Mouse (Mus musculus): ENCODE results near the gene Nrd1. TPM values are rescaled to one million over a fixed set of nuclear protein-coding genes. Genes with fewer than 3 reads are reported as not detected.

Nrd1 gene
- polyA plus RNA-seq, 1 experiment from 2014 or later: 77.0 TPM

DNA sequence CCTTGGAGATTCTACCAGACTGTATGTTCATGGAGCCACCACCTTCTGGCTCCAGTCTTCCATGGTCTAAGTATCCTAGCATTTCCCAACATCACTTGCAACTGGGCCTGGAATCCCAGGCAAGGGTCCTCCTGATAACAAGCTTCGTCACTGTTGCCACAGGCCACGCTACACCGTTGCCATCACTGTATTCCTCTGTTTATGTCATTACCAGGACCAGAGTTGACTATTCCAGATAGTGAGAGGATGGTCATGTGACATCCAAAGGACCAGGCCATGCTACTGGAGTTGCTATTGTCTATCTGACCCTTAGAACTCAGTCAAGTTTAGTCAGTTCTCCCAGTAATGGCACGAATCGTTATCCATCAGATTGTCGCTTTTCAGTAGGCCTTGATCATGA is 9.9 kb upstream of the Nrd1 start:
- Histone ChIP-seq H3K36me3 (no peaks in the 10 kb centered on the region), H3K27me3 (ENCODE audit: low read depth, poor library complexity, severe bottlenecking) (no peaks in the 10 kb centered on the region), H3K27ac (no peak overlapping the region), H3K9me3 (replicated peaks) (no peaks in the 10 kb centered on the region), H3K4me3 (no peak overlapping the region), H3K4me1 (no peaks in the 10 kb centered on the region)
- no peak for DNase-seq (ENCODE audit: low spot score)
- 90% methylated on average over 6 of the region's 6 CpGs for WGBS

DNA sequence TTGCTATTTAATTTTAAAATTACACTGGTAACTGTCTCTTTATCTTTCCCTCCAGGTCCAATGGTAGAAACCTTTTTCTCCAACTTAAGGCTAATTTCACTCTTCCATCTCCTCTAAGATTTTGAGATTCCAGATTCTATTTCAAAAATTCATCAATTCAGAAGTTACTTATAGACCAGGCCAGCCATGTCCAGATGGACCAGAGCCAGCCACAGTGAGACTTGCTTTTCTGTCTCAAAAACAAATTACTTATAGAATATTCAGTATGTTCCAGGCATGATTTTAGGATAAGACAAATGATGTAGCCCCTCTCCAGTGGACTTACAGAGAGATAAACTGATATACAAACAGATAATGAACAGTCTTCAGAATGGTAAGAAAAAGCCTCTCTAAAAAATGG is 8.6 kb upstream of the Nrd1 start:
- Histone ChIP-seq H3K27me3 (ENCODE audit: low read depth, poor library complexity, severe bottlenecking) (no peaks in the 10 kb centered on the region), H3K4me1 (no peaks in the 10 kb centered on the region), H3K4me3 (no peak overlapping the region), H3K27ac (no peak overlapping the region), H3K9me3 (replicated peaks) (no peaks in the 10 kb centered on the region), H3K36me3 (no peaks in the 10 kb centered on the region)
- DNase-seq (ENCODE audit: low spot score): no peak

DNA sequence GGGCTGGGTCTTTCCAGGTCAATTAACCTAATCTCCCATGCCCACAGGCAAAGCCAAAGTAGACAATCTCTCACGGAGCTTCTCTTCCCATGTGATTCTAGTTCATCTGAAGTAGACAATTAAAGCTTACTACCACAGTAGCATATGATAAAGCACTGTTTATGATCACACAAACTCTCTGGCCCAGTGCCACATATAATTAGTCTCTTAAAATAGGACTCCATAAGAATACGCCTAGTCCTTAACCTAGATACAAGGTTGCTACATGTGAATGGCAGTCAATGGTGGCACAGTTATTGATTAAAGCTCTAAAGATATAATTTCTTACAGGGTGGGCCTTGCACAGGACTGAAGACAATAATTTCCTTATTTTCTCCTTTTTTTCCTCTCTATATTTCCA is 7.5 kb upstream of the Nrd1 start:
- H3K27me3 ChIP-seq (ENCODE audit: low read depth, poor library complexity, severe bottlenecking): no peaks in the 10 kb centered on the region
- H3K4me3 ChIP-seq: no peak overlapping the region
- no peak overlapping the region for H3K27ac ChIP-seq
- no peaks in the 10 kb centered on the region for H3K36me3 ChIP-seq
- no peaks in the 10 kb centered on the region for H3K9me3 ChIP-seq (replicated peaks)
- DNase-seq (ENCODE audit: low spot score): no peak
- 76% methylated on average over 2 of the region's 2 CpGs for WGBS
- no peaks in the 10 kb centered on the region for H3K4me1 ChIP-seq

DNA sequence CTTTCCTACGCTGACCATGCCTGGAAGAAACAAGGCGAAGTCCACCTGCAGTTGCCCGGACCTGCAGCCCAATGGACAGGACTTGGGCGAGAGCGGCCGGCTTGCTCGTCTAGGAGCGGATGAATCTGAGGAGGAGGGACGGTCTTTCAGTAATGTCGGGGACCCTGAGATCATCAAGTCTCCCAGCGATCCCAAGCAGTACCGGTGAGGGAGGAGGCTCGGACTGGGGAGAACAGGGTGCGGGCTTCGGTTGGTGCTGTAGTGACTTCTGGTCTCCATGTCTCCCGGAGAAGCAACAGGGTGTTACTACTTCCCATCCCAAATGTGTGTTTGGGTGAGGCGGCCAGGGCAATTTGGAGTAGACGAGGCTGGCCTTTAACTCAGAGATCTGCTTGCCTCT is 506 bp downstream of the Nrd1 start:
- Histone ChIP-seq H3K4me3 (peak overlapping the region; percentile 89), H3K9me3 (replicated peaks) (no peaks in the 10 kb centered on the region), H3K4me1 (peaks cover 15% of the 10 kb centered on the region), H3K27me3 (ENCODE audit: low read depth, poor library complexity, severe bottlenecking) (no peaks in the 10 kb centered on the region), H3K36me3 (peaks cover 26% of the 10 kb centered on the region), H3K27ac (peak overlapping the region; percentile 91)
- 1% methylated on average over 18 of the region's 18 CpGs for WGBS
- DNase-seq (ENCODE audit: low spot score): no peak

DNA sequence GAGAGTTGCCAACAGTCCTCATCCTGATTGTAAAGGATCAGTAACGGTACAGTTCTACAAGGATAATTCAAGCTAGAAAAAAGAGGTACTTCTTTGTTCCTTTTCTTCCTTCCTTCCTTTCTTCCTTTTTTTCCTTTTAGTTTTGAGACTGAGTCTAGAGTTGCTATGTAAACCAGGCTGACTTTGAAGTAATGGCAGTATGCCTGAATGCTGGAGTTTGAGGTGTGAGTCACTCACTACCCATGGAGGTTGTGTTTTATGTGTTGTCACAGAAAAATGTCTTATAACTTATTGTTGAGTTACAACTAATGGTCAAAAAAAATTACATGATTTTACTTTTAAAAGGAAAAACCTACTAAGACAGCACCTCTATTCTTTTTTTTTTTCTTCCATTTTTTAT is 7.6 kb downstream of the Nrd1 start:
- no peak overlapping the region for H3K27ac ChIP-seq
- no peaks in the 10 kb centered on the region for H3K4me1 ChIP-seq
- H3K27me3 ChIP-seq (ENCODE audit: low read depth, poor library complexity, severe bottlenecking): no peaks in the 10 kb centered on the region
- no peaks in the 10 kb centered on the region for H3K9me3 ChIP-seq (replicated peaks)
- 93% methylated on average over 1 of the region's 1 CpGs for WGBS
- no peak overlapping the region for H3K4me3 ChIP-seq
- no peak for DNase-seq (ENCODE audit: low spot score)
- peaks cover 36% of the 10 kb centered on the region for H3K36me3 ChIP-seq

DNA sequence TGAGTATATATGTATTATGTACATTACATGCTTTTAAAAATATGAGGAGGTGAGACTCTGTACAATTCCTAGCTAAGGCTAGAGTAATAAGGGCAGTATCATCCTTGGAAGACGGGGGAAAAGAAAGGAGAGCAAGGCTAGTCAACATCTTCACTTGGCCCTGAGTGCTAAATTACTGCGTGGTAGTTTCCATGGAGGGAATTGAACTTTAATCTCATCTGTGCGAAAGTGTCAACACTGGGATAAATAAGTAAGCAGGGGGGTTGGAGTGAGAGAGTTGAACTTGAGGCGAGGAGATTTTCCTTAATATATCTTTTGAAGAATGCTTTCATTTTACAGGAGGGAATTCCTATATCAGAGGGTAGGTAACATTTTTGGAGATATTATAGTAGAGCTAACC is 13.6 kb downstream of the Nrd1 start:
- Histone ChIP-seq H3K4me3 (no peak overlapping the region), H3K36me3 (peaks cover 36% of the 10 kb centered on the region), H3K27me3 (ENCODE audit: low read depth, poor library complexity, severe bottlenecking) (no peaks in the 10 kb centered on the region), H3K4me1 (no peaks in the 10 kb centered on the region), H3K27ac (no peak overlapping the region), H3K9me3 (replicated peaks) (no peaks in the 10 kb centered on the region)
- WGBS: 88% methylated on average over 4 of the region's 4 CpGs
- no peak for DNase-seq (ENCODE audit: low spot score)

DNA sequence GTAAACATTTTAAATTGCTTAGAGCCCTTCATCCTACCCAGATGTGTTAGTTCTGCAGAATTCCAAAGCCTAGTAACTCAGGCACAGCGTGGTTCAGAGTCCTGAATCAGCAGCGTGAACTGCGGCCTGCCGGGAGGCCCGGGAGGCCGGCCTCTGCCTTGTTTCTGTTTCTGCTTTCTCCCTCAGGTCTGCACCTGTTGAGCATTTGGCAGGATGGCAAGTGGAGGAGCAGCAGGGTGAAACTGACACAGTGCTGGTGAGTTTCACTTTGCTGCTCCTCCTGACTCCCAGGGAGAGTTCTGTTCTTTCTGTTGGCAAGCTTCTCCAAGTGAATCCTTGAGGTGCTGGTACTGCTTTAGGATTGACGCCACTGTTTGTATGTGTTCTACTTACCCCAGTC is 17.0 kb downstream of the Nrd1 start:
- Histone ChIP-seq H3K4me3 (no peak overlapping the region), H3K27me3 (ENCODE audit: low read depth, poor library complexity, severe bottlenecking) (no peaks in the 10 kb centered on the region), H3K9me3 (replicated peaks) (no peaks in the 10 kb centered on the region), H3K27ac (no peak overlapping the region), H3K4me1 (no peaks in the 10 kb centered on the region), H3K36me3 (peaks cover 61% of the 10 kb centered on the region)
- no peak for DNase-seq (ENCODE audit: low spot score)
- 72% methylated on average over 7 of the region's 7 CpGs for WGBS

DNA sequence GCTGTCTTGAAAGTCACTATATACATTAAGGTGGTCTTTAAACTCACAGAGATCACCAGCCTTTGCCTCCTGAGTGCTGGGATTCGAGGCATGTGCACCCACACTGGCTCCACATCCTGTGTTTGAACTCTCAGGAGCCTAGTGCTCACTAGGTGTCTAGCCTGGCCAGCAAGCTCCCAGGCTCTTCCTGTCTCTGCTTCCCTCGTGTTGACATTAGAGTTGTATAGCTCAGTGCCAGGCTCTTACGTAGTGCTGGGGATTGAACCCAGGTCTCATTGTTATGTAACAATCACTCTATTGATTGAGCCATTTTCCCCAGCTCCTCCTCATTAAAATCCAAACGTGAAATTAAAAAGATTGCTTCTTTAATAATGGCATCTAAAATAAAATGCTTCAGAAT is 18.8 kb downstream of the Nrd1 start:
- no peak overlapping the region for H3K27ac ChIP-seq
- H3K36me3 ChIP-seq: peaks cover 59% of the 10 kb centered on the region
- H3K9me3 ChIP-seq (replicated peaks): no peaks in the 10 kb centered on the region
- no peak overlapping the region for H3K4me3 ChIP-seq
- no peak for DNase-seq (ENCODE audit: low spot score)
- 86% methylated on average over 4 of the region's 4 CpGs for WGBS
- H3K4me1 ChIP-seq: no peaks in the 10 kb centered on the region
- H3K27me3 ChIP-seq (ENCODE audit: low read depth, poor library complexity, severe bottlenecking): no peaks in the 10 kb centered on the region

DNA sequence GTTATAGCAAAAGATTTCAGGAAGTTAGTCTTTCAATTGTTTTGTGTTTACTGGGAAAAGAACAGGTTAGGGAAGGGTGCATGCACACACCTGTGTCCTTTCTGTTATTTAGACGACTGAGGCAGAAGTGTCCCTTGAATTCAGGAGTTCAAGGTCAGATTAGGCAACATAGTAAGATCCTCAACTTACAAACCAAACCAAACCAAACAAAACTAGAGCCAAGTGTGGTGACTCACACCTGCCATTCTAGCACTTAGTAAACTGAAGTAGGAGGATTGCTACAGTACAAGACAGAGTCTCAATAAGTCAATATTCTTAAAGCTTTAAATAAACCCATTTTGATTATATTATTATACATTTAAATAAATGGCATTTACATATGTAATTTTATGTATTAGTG is 21.5 kb downstream of the Nrd1 start:
- no peak overlapping the region for H3K4me3 ChIP-seq
- H3K36me3 ChIP-seq: peaks cover 75% of the 10 kb centered on the region
- H3K27me3 ChIP-seq (ENCODE audit: low read depth, poor library complexity, severe bottlenecking): no peaks in the 10 kb centered on the region
- 84% methylated on average over 1 of the region's 1 CpGs for WGBS
- H3K4me1 ChIP-seq: no peaks in the 10 kb centered on the region
- no peaks in the 10 kb centered on the region for H3K9me3 ChIP-seq (replicated peaks)
- no peak overlapping the region for H3K27ac ChIP-seq
- no peak for DNase-seq (ENCODE audit: low spot score)

DNA sequence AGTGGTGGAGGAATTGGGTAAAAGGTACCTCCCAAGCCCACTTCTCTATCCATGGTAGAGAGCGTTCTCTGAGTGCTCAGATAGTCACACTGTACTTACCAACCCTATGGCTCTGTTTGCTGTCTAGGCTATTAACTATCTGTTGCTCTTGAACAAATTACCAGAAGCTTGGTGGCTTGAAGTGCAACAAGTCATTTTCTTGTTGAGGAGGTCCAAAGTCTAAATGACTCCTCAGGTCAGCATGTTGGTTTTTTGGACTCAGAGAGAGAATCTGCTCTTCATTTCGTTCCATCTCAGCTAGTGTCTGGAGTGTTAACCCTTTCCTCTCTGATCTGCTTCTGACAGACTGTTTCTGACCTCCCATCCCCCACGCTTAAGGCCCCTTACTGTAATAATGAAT is 24.6 kb downstream of the Nrd1 start:
- peaks cover 75% of the 10 kb centered on the region for H3K36me3 ChIP-seq
- no peak for DNase-seq (ENCODE audit: low spot score)
- WGBS: 73% methylated on average over 3 of the region's 3 CpGs

DNA sequence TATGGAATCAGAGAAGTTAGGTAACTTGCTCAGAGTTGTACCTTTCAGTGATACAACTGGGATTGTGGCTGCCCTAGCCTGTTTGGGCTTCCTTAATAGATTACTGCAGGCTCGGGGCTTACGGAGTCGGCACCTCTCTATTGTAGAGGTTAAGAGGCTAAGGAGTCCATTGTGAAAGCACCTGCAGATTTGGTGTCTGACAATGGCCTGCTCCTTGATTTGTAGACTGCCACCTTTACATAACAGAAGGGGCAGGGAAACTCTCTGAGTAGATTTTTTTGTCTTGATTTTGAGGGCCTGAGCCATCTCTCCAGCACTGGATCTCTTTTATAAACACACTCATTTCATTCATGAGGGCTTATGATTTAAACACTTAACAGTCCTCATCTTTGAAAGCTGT is 26.1 kb downstream of the Nrd1 start:
- Histone ChIP-seq H3K4me1 (no peaks in the 10 kb centered on the region), H3K9me3 (replicated peaks) (no peaks in the 10 kb centered on the region), H3K27ac (no peak overlapping the region), H3K27me3 (ENCODE audit: low read depth, poor library complexity, severe bottlenecking) (no peaks in the 10 kb centered on the region), H3K36me3 (peaks cover 76% of the 10 kb centered on the region), H3K4me3 (no peak overlapping the region)
- 93% methylated on average over 3 of the region's 3 CpGs for WGBS
- no peak for DNase-seq (ENCODE audit: low spot score)

More for the DNA sequence above, 24.6 kb downstream of the Nrd1 start:
- Histone ChIP-seq H3K4me1 (no peaks in the 10 kb centered on the region), H3K27ac (no peak overlapping the region), H3K9me3 (replicated peaks) (no peaks in the 10 kb centered on the region), H3K27me3 (ENCODE audit: low read depth, poor library complexity, severe bottlenecking) (no peaks in the 10 kb centered on the region), H3K4me3 (no peak overlapping the region)

DNA sequence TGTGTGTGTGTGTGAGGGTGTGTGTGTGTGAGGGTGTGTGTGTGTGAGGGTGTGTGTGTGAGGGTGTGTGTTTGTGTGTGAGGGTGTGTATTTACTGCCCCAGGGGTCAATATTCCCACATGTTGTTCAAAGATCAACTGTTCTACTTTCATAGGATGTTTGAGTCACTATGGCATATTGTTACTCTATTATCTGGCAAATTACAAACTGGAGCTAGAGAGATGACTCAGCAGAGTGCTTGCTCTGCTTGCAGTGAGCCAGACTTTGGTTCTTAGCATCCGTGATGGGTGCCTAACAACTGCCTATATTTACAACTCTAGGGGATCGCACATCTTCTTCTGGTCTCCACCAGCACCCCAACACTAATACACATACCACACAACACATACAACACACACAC is 29.4 kb downstream of the Nrd1 start:
- Histone ChIP-seq H3K9me3 (replicated peaks) (no peaks in the 10 kb centered on the region), H3K4me3 (no peak overlapping the region)
- 91% methylated on average over 2 of the region's 2 CpGs for WGBS

DNA sequence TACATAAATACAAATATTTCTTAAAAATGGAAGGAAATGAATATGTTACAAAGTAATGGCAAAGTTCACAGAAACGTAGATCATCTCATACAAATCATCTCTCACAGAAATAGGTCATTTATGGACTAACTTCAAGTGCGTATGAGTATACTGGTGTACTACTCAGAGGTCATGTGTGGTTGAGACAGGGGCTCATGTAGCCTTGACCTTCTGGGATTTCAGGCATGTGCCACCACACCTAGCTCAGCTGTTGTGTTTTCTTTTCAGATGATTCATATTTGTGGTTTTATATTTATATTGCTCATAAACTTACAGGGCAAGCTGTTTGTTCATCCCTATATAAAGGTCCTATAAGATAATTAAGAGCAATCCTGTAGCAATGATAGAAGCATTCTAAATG is 29.8 kb downstream of the Nrd1 start:
- H3K27ac ChIP-seq: no peak overlapping the region
- no peak overlapping the region for H3K4me3 ChIP-seq
- no peaks in the 10 kb centered on the region for H3K27me3 ChIP-seq (ENCODE audit: low read depth, poor library complexity, severe bottlenecking)
- no peaks in the 10 kb centered on the region for H3K9me3 ChIP-seq (replicated peaks)
- 92% methylated on average over 2 of the region's 2 CpGs for WGBS
- H3K4me1 ChIP-seq: no peaks in the 10 kb centered on the region
- H3K36me3 ChIP-seq: peaks cover 85% of the 10 kb centered on the region
- DNase-seq (ENCODE audit: low spot score): no peak

More for the DNA sequence above, 29.4 kb downstream of the Nrd1 start:
- H3K4me1 ChIP-seq: no peaks in the 10 kb centered on the region
- peaks cover 87% of the 10 kb centered on the region for H3K36me3 ChIP-seq
- no peak for DNase-seq (ENCODE audit: low spot score)
- H3K27me3 ChIP-seq (ENCODE audit: low read depth, poor library complexity, severe bottlenecking): no peaks in the 10 kb centered on the region
- H3K27ac ChIP-seq: no peak overlapping the region

DNA sequence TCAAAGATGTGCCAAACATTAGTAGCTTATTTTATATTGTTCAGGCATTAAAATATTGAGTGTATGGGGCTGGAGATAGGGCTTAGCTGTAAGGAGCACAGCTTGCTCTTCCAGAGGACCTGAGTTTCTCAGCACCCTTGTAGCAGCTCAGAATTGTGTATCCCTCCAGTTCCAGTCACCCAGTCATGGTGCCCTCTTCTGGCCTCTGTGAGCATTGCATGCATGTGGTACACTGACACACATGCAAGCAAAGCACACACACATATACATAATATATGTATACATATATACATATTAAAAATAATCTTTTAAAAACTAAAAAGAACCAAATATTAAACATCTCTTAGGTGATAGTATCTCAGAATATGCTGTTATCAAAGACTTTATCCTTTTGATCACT is 35.9 kb downstream of the Nrd1 start:
- H3K27me3 ChIP-seq (ENCODE audit: low read depth, poor library complexity, severe bottlenecking): no peaks in the 10 kb centered on the region
- H3K36me3 ChIP-seq: peaks cover 80% of the 10 kb centered on the region
- H3K4me1 ChIP-seq: no peaks in the 10 kb centered on the region
- no peaks in the 10 kb centered on the region for H3K9me3 ChIP-seq (replicated peaks)
- H3K27ac ChIP-seq: no peak overlapping the region
- no peak overlapping the region for H3K4me3 ChIP-seq
- peak; percentile 74 for DNase-seq (ENCODE audit: low spot score)

Data from limb, embryonic 10.5 days (tissue).